In genomic region chr11:119157377-119158189, GRCm38 (mm10) we compare ENCODE assay signal across 11 mouse cellular contexts.
A peak's percentile ranks its signal among the peaks of the same experiment; 100 is the strongest.
DNase-seq lines count a peak whose midpoint lies in the region; ATAC-seq and TF ChIP-seq lines count a peak whose summit lies in the region.
"Had no signal": no experiment of that assay in that cellular context is flagged by ENCODE, and none has a peak within 500 bp of the region (broad histone marks: within the 10 kb centered on the region; RNA-seq: fewer than 3 reads in every experiment).

No protein-coding gene starts in this region.

- H3K27me3 ChIP-seq in CH12.LX (replicated peaks): no peaks in the 10 kb centered on the region
- H3K27me3 ChIP-seq in embryonic facial prominence, embryonic 11.5 days (ENCODE audit: control insufficient read depth, insufficient read depth, low read length): peaks cover 4% of the 10 kb centered on the region; the same call in 1 of the 2 replicates
- peaks cover 6% of the 10 kb centered on the region; the same call in 1 of the 2 replicates for H3K27me3 ChIP-seq in hindbrain, embryonic 11.5 days (ENCODE audit: control insufficient read depth, insufficient read depth, low read length)
- peaks cover 4% of the 10 kb centered on the region; the same call in 1 of the 2 replicates for H3K27me3 ChIP-seq in midbrain, embryonic 11.5 days (ENCODE audit: control insufficient read depth, insufficient read depth, low read length)

- H3K79me2 ChIP-seq in CH12.LX (replicated peaks; ENCODE audit: control insufficient read depth, extremely low read depth, insufficient read depth, poor library complexity, severe bottlenecking): no peaks in the 10 kb centered on the region

- H3K4me3 ChIP-seq in CH12.LX (replicated peaks in 1 of 3; ENCODE audit: low read depth in 2 of 3, low read length in 2 of 3, poor library complexity in 1 of 3): no peak overlapping the region
- no peak overlapping the region for H3K4me3 ChIP-seq in embryonic facial prominence, embryonic 11.5 days (ENCODE audit: low read depth, low read length)
- H3K4me3 ChIP-seq in hindbrain, embryonic 11.5 days (ENCODE audit: low read depth, low read length): no peak overlapping the region
- H3K4me3 ChIP-seq in midbrain, embryonic 11.5 days (ENCODE audit: low read depth, low read length): peak overlapping the region; percentile 1; the same call in 1 of the 2 replicates
- H3K4me3 ChIP-seq: myocyte had no signal

- no peaks in the 10 kb centered on the region for H3K9me3 ChIP-seq in CH12.LX (replicated peaks; ENCODE audit: low read length)
- H3K9me3 ChIP-seq in embryonic facial prominence, embryonic 11.5 days (replicated peaks; ENCODE audit: control insufficient read depth, low read length): no peaks in the 10 kb centered on the region
- H3K9me3 ChIP-seq in hindbrain, embryonic 11.5 days (ENCODE audit: control insufficient read depth, low read length): no peaks in the 10 kb centered on the region
- H3K9me3 ChIP-seq in midbrain, embryonic 11.5 days (ENCODE audit: control insufficient read depth, low read length): no peaks in the 10 kb centered on the region

- H3K9ac ChIP-seq in CH12.LX (ENCODE audit: insufficient read depth, low read depth): peak overlapping the region; percentile 23; the same call in 1 of the 2 replicates
- no peak overlapping the region for H3K9ac ChIP-seq in embryonic facial prominence, embryonic 11.5 days (replicated peaks; ENCODE audit: low read length)
- 0 out of 2 replicates have a peak overlapping the region, but pooled peaks have one; percentile 0 for H3K9ac ChIP-seq in hindbrain, embryonic 11.5 days (ENCODE audit: low read depth, low read length)
- peak overlapping the region; percentile 33 for H3K9ac ChIP-seq in midbrain, embryonic 11.5 days (ENCODE audit: low read length)

- TF ChIP-seq EP300 in CH12.LX (IDR thresholded peaks at IDR 0.05; ENCODE audit: low read length): no peak; the same call in 1 of the 2 replicates

- DNase-seq in CH12.LX (ENCODE audit: extremely low read depth): peak; percentile 59
- peak; percentile 72 for DNase-seq in embryonic facial prominence, embryonic 11.5 days (ENCODE audit: low spot score)
- DNase-seq in hindbrain, embryonic 11.5 days (ENCODE audit: low spot score): peak; percentile 60
- DNase-seq in midbrain, embryonic 11.5 days (ENCODE audit: low spot score, missing footprints): peak; percentile 92
- DNase-seq in ovary, postnatal 10 days (ENCODE audit: low spot score): no peak
- DNase-seq: gastrocnemius, postnatal 36 days; thymus, postnatal 14 days had no signal

- no peak for ATAC-seq in embryonic facial prominence, embryonic 11.5 days (replicated peaks; ENCODE audit: insufficient number of reproducible peaks, low FRiP score, low TSS enrichment, low read depth)
- ATAC-seq in hindbrain, embryonic 11.5 days (ENCODE audit: low FRiP score): no peak
- no peak for ATAC-seq in midbrain, embryonic 11.5 days (ENCODE audit: low FRiP score)
- no peak for ATAC-seq in cerebellum, adult (ENCODE audit: insufficient number of reproducible peaks, low FRiP score, low TSS enrichment)
- ATAC-seq in inflammation-experienced regulatory T-cells, adult 6 months: no peak
- ATAC-seq: activated CD4-positive, CD25-positive, alpha-beta regulatory T cell, adult 4 months had no signal

- H3K4me2 ChIP-seq in CH12.LX (ENCODE audit: insufficient read depth, low read depth, poor library complexity, severe bottlenecking): peak overlapping the region; percentile 75
- peak overlapping the region; percentile 26 for H3K4me2 ChIP-seq in embryonic facial prominence, embryonic 11.5 days (ENCODE audit: low read depth, low read length)
- peak overlapping the region; percentile 12 for H3K4me2 ChIP-seq in hindbrain, embryonic 11.5 days (replicated peaks; ENCODE audit: low read depth, low read length)
- peak overlapping the region; percentile 28 for H3K4me2 ChIP-seq in midbrain, embryonic 11.5 days

- 12% methylated on average over 20 of the region's 20 CpGs for WGBS in embryonic facial prominence, embryonic 11.5 days
- 14% methylated on average over 20 of the region's 20 CpGs for WGBS in hindbrain, embryonic 11.5 days
- 15% methylated on average over 20 of the region's 20 CpGs for WGBS in midbrain, embryonic 11.5 days

- peak; percentile 35 for TF ChIP-seq POLR2A in CH12.LX (IDR thresholded peaks at IDR 0.05; ENCODE audit: low read depth, low read length)

- TF ChIP-seq CTCF in CH12.LX (conservative IDR thresholded peaks at IDR 0.05 in 1 of 2, IDR thresholded peaks at IDR 0.05 in 1 of 2; ENCODE audit: low read depth in 2 of 2, low read length in 2 of 2): no peak

- H3K36me3 ChIP-seq in CH12.LX (replicated peaks in 1 of 2; ENCODE audit: control insufficient read depth in 1 of 2, insufficient read depth in 1 of 2, low read length in 1 of 2): peaks cover 17 to 18% of the 10 kb centered on the region in 2 experiments
- no peaks in the 10 kb centered on the region for H3K36me3 ChIP-seq in embryonic facial prominence, embryonic 11.5 days (replicated peaks; ENCODE audit: control insufficient read depth, insufficient read depth, low read depth, low read length)
- H3K36me3 ChIP-seq in hindbrain, embryonic 11.5 days (ENCODE audit: control insufficient read depth, insufficient read depth, low read length): peaks cover 6% of the 10 kb centered on the region
- H3K36me3 ChIP-seq in midbrain, embryonic 11.5 days (ENCODE audit: control insufficient read depth, insufficient read depth, low read length): peaks cover 7% of the 10 kb centered on the region

- dilution Hi-C loops in CH12.LX (cut with MboI; ENCODE audit: extremely low pct_ligation_motif_present, extremely low pct_unique_long_range_greater_than_20kb, low sequenced_read_pairs): no loop called here

- peak overlapping the region; percentile 66 for H3K27ac ChIP-seq in CH12.LX (ENCODE audit: insufficient read depth, low read depth)
- no peak overlapping the region for H3K27ac ChIP-seq in embryonic facial prominence, embryonic 11.5 days (replicated peaks; ENCODE audit: low read depth, low read length)
- peak overlapping the region; percentile 54 for H3K27ac ChIP-seq in hindbrain, embryonic 11.5 days (ENCODE audit: low read depth, low read length)
- peak overlapping the region; percentile 85 for H3K27ac ChIP-seq in midbrain, embryonic 11.5 days (ENCODE audit: low read depth, low read length)

- no peak; the same call in none of the 2 replicates for TF ChIP-seq RAD21 in CH12.LX (IDR thresholded peaks at IDR 0.05; ENCODE audit: low read depth, low read length)

- in situ Hi-C loops in CH12.LX (cut with MboI; ENCODE audit: low pct_ligation_motif_present, low pct_unique_long_range_greater_than_20kb, low sequenced_read_pairs): no loop called here

- H3K4me1 ChIP-seq in CH12.LX (ENCODE audit: control insufficient read depth in 1 of 2, insufficient read depth in 2 of 2): peaks cover 43 to 69% of the 10 kb centered on the region in 2 experiments
- peaks cover 27% of the 10 kb centered on the region for H3K4me1 ChIP-seq in embryonic facial prominence, embryonic 11.5 days (ENCODE audit: control insufficient read depth, insufficient read depth, low read length)
- peaks cover 21% of the 10 kb centered on the region for H3K4me1 ChIP-seq in hindbrain, embryonic 11.5 days (replicated peaks; ENCODE audit: control insufficient read depth, insufficient read depth, low read length)
- H3K4me1 ChIP-seq in midbrain, embryonic 11.5 days (ENCODE audit: control insufficient read depth, insufficient read depth, low read length): peaks cover 42% of the 10 kb centered on the region

TF ChIP-seq in CH12.LX, 34 proteins besides CTCF, POLR2A, EP300 and RAD21:
- TF ChIP-seq MAFK (IDR thresholded peaks at IDR 0.05; ENCODE audit: insufficient replicate concordance, low read length): 0 out of 2 replicates have a peak, but pooled peaks have one; percentile 7
- TF ChIP-seq ELF1 (IDR thresholded peaks at IDR 0.05; ENCODE audit: low read depth, low read length): no peak
- no peak for TF ChIP-seq NELFE (IDR thresholded peaks at IDR 0.05; ENCODE audit: low read depth, low read length)
- peak; percentile 25 for TF ChIP-seq MEF2A (IDR thresholded peaks at IDR 0.05; ENCODE audit: borderline replicate concordance, low read depth, low read length)
- no peak; the same call in 1 of the 2 replicates for TF ChIP-seq MAZ (IDR thresholded peaks at IDR 0.05; ENCODE audit: low read depth, low read length)
- no peak for TF ChIP-seq POLR2AphosphoS2 (IDR thresholded peaks at IDR 0.05; ENCODE audit: low read depth, low read length)
- TF ChIP-seq PAX5 (IDR thresholded peaks at IDR 0.05; ENCODE audit: low read length): no peak
- no peak for TF ChIP-seq KAT2A (IDR thresholded peaks at IDR 0.05; ENCODE audit: insufficient replicate concordance, low read length)
- TF ChIP-seq CHD2 (IDR thresholded peaks at IDR 0.05; ENCODE audit: low read length): peak; percentile 73
- TF ChIP-seq CHD1 (IDR thresholded peaks at IDR 0.05; ENCODE audit: low read depth, low read length): no peak
- no peak for TF ChIP-seq ZMIZ1 (IDR thresholded peaks at IDR 0.05; ENCODE audit: low read depth, low read length)
- TF ChIP-seq RCOR1 (conservative IDR thresholded peaks at IDR 0.05; ENCODE audit: low read depth, low read length): peak; percentile 56
- peak; percentile 85 for TF ChIP-seq TCF12 (IDR thresholded peaks at IDR 0.05; ENCODE audit: low read depth, low read length)
- TF ChIP-seq ZC3H11A (IDR thresholded peaks at IDR 0.05; ENCODE audit: low read depth, low read length): no peak
- TF ChIP-seq MAX (IDR thresholded peaks at IDR 0.05; ENCODE audit: low read length): no peak
- no peak for TF ChIP-seq JUN (IDR thresholded peaks at IDR 0.05; ENCODE audit: insufficient read depth, low read depth, low read length)
- TF ChIP-seq MXI1 (IDR thresholded peaks at IDR 0.05; ENCODE audit: low read depth, low read length): peak; percentile 34; the same call in 1 of the 2 replicates
- TF ChIP-seq GABPA (IDR thresholded peaks at IDR 0.05; ENCODE audit: insufficient replicate concordance, low read depth, low read length): no peak
- TF ChIP-seq TBP (conservative IDR thresholded peaks at IDR 0.05; ENCODE audit: low read depth, low read length): 0 out of 2 replicates have a peak, but pooled peaks have one; percentile 22
- peak; percentile 71; the same call in 1 of the 2 replicates for TF ChIP-seq IRF4 (IDR thresholded peaks at IDR 0.05; ENCODE audit: low read depth, low read length)
- no peak for TF ChIP-seq MYC (IDR thresholded peaks at IDR 0.05; ENCODE audit: low read depth, low read length)
- no peak for TF ChIP-seq ZKSCAN1 (IDR thresholded peaks at IDR 0.05; ENCODE audit: borderline replicate concordance, low read depth, low read length)
- peak; percentile 90 for TF ChIP-seq BHLHE40 (IDR thresholded peaks at IDR 0.05; ENCODE audit: low read depth, low read length)
- TF ChIP-seq ZNF384 (IDR thresholded peaks at IDR 0.05; ENCODE audit: low read depth, low read length): peak; percentile 19; the same call in 1 of the 2 replicates
- TF ChIP-seq ETS1 (conservative IDR thresholded peaks at IDR 0.05; ENCODE audit: low read depth, low read length): peak; percentile 79
- TF ChIP-seq SIN3A (IDR thresholded peaks at IDR 0.05; ENCODE audit: low read length): peak; percentile 30; the same call in 1 of the 2 replicates
TF ChIP-seq in CH12.LX: peak in this region for 12.

Comparison
In these comparisons a context has a peak if more than half of its experiments do, and no peak if none do; other contexts are left out.
1. H3K4me2 ChIP-seq: peak in every context shown above with its lines; median percentile 75 in CH12.LX; 28 in midbrain, embryonic 11.5 days; 26 in embryonic facial prominence, embryonic 11.5 days; 12 in hindbrain, embryonic 11.5 days.